Mouse (Mus musculus) megakaryocyte progenitor cell, adult 5-6 weeks (primary cell): ENCODE results near the gene Glrp1. TPM values are rescaled to one million over a fixed set of nuclear protein-coding genes. Genes with fewer than 3 reads are reported as not detected.

ENCODE experiments used
- ATAC-seq: replicated peaks from 2 replicates; pipeline ENCODE4 v1.8.0; 2016; ENCODE audit warnings: mild to moderate bottlenecking, moderate TSS enrichment, inconsistent platforms; ENCODE audit not compliant: poor library complexity
- total RNA-seq, 2 experiments: library from RNA; stranded (forward) in 1 of 2; stranded (reverse) in 1 of 2; fragments of 157-497, 149-512 nt in 1 of 2; fragments of 200-1000 nt in 1 of 2; gene quantifications; 2 replicates each; pipeline versions ENCODE4 v1.2.3 to v1.2.4; 2015 to 2017

Gene Glrp1
- total RNA-seq, 2 experiments from 2014 or later: 1.3 to 3.0 TPM

DNA sequence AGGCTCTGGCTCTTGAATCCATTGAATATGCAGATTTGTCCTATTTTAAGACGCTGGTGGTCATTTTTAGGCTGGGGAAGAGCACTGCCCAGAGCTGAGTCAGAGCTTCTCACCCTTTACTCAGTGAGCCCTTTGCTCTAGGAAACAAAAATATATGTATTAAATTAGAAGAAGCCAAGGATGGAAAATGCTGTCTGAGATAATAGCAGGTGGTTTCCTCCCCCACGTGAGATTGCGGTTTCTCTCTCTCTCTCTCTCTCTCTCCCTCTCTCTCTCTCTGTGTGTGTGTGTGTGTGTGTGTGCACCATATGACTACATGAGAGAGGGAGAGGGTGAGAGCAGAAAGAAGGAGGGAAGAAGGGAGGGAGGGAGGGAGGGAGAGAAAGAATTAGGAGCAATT lies 12.5 kb downstream of the Glrp1 start:
- peak; percentile 58 for ATAC-seq

DNA sequence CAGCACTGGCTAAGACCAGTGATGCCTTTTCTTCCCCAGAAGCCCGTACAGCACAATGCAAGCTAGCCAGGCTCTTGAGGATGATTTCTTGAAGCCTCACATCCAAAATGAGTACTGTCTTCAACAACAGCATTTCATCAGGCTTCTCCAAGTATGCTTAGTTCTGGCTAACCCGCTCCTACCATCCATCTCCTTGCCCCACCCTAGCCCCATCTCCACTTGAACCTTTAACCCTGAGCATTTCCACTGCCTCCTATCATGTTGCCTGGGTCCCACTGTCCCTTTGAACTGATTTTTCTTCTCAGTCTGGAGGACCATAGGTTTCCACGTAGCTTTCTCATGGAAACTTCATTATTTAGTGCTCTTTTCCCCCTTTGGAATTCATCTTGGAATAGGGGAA lies 17.5 kb downstream of the Glrp1 start:
- 0 out of 2 replicates have a peak, but pooled peaks have one; percentile 4 for ATAC-seq

DNA sequence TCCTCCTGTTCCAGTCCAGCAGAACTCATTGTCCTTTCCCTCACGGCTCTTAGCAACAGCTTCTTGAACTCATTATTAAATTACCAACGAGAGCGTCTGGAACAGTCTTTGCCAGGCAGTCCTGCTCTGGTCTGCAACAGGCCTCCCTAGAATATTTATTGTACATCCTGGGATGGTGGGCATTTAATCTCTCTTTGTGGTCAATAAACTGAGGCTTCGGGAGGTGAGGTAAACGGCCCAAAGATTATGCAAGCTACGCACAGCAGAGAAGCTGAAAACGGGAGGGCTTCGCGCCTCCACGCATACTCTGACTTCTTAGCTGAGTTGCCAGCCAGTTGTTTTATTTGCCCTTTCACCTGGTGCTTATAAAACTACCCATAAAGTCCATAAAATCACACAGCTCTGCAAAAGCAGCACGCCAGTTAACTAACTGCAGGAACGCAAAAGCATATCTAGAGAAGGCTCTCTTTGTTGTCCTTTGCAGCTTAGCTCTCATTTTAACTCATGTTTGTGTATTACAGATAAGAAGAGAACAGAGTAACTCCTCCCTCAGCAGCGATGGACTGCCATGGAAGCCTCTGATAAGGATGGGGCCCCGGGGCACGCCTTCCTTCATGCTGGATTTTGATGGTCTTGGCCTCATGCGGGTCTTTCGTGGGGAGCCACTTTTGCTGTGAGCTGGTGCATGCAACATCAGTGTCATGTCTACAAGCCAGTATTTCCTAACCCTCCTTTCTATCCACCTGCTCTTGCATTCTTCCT lies 18.1 kb downstream of the Glrp1 start:
- ATAC-seq: peak; percentile 94

DNA sequence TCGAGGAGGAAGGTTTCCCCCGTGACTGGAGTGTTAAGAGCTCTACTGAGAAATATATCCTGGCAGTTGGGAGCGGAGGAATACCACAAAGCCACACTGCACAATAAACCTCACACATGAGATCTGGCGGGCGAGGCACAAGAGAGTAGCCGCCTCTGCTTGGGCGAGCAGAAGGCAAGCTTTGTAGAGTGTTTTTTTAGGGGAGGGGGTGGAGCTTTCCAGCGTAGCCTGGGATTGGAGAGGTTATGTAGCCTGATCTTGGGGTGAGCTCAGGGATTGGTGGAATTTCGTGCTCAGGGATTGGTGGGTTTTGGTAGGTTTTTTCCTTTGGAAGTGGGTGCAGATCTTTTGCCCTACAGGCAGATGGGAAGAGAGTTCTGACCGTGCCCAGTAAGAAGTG lies 19.7 kb downstream of the Glrp1 start:
- no peak for ATAC-seq

DNA sequence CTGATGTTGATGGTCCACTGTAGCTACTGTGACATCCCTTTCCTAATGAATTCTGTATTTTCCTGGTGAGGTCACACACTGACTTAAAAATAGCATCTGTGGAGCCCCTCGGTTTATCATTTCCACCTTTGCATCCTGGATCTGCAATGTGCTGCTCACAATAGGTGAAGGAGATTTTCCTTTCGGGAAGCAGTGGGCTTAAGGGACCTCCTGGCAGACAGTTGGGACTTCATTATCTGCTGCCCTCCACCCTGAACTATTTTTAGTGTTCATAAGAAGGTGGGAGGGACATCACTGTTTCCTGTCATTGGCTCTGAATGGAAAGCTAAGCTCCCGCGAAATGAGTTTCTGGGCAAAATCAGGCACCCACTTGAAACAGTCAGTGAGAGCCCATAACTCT lies 20.9 kb downstream of the Glrp1 start:
- ATAC-seq: no peak

DNA sequence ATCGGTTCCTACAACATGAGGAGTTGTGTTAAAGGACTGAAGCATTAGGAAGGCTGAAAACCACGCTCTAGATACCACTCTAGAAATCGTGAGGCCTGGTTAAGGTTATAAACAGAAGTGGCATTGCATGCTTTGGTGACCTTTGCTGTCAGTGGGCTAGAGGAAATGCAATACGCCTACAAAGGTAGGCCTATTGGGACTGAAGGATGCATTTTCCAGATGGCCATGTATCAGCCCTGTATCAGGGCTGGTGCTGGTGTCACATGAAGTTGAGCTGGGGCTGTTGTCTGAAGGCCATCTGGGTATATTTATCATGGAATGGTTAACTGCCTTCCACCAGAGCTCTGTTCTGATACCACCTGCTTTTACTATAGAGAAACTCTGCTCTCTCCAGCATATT lies 23.5 kb downstream of the Glrp1 start:
- no peak for ATAC-seq

DNA sequence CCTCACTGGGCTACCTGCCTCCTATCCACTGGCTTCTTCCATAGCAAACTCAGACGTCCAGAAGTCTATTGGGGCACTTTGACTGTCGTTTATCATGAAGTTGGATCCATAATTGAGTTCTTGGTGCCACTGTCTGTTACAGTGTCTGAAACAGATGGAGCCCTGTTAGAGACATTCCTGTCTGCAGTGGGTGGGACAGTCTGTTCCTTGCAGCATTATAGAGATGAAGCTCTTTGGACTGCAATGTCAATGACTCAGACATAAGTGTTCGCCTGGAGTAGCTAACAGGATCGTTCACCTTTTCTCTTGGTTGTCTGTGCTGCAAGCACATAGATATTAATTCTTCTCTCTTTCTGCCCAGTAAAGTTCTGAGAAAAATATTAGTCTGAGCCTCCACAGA lies 25.8 kb downstream of the Glrp1 start:
- ATAC-seq: no peak

DNA sequence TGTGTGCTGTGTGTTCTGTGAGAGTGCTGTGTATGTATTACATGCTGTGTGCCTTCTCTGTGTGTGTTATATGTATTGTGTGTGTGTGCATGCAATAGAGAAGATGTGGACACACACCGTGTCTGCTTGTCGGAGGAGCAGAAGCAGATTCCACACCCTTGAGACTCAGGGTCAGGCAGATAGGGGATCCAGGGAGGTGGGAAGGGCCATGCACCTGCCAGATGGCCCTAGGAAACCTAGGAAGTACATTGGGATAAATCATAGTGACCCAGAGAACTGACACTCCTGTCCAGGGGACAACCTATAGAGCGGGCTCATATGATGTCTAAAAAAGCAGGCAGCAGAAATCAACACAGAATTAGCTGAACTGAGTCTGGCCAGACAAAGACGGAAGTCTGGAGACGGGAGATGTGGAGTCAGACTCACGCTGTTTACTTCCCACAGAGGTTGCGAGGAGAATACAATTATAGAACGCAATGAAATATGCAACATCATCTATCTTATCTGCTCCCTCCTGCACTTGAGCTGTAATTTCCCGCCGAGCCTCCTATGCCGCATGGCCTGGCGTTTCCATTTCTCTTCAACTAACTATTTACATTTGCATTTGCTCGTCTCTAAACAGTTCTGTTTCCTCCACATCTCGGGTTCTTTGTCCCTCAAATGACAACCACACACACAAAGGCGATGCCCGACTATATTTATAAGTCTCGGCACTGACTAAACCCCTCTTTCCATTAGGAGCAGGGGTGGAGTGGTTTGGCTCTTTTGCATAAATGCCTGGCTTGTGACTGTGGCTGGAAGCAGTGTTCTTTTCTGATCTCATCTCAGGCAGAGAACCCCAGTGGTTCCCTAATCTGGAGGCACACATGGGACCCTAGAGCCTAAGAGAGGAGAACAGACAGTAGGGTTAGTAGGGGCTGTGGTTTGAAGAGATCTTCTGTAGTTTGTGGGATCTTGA lies 27.4 kb downstream of the Glrp1 start:
- ATAC-seq: peak; percentile 88

DNA sequence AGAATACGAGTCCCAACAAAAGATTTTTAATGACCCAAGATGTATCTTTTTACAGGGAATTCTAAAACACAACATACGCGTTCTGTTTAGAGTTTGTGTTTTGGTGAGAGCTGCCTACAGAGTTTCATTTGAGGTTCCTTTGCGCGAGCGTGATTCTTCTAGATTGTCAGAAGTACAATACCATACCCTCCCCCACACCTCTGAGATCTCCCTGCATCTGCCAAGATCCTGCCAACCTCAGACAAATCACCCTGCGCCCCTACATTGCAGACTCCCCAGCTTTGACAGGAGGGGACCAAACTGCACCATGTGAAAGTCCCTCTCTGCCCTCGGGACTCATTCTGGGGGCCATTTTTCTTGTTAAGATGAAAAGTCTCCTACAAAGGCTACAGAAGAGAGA lies 29.3 kb downstream of the Glrp1 start:
- ATAC-seq: no peak

DNA sequence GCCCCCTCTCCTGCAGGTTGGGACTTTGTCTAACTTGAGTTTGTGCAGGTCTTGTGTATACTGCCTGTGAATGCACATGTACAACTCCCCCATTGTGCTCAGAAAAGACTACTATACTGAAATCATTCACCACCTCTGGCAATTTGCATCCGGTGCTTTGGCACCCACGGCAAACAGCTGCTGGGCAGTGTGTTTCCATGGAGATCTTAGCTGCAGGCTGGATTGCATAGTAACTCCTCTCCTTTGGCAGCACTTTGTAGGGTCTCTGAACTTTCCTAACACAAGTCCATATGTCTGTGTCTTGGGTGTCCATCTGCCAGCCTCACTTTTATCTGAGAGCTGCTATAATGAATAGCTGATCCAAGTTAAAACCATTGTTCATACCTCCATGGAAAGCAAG lies 31.7 kb downstream of the Glrp1 start:
- no peak for ATAC-seq

DNA sequence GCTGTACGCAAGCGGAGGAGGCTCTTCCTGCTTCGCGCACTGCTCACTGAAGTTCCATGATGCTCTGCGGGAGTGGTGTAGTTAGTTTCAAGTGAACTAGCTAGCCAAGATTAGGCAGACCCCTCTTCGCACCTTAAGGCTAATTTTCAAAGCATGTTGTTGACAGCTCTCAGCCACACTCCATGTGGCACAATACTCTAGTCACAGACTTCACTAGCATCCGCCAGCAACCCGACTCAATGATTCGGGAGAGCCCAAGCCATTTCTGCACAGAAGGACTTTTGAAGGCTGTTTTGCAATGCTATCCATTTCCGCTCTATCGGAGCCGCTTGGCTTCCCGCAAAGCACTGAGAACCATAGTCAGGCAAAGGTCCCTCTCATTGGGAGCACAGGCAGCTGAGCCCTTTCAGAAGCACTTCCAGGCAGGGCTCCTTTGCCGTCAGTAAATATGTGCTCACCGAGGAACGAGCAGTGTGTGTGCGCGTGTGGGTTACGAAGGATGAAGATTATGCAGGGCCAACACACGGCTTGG lies 33.2 kb downstream of the Glrp1 start:
- no peak for ATAC-seq

DNA sequence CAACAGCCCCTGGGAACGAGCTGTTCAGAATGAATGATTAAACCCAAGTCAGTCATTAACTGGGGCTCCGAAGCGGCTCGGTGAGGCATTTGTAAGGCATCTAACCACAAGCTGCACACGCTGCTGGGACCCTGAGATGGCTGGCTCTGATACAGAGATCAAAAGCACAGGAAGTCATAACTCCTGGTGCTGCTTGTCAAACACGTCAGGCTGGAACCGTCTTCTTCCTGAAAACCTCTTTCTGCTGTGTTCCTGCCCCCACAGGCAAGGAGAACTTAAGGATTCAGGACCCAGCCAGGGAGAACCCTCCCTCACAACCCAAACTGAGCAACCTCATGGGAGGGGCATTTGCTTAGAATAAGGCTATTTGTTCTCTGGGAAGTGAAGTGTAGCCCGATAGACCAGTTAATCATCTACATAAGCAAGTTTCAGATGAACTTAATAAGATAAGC lies 34.3 kb downstream of the Glrp1 start:
- peak; percentile 67 for ATAC-seq

DNA sequence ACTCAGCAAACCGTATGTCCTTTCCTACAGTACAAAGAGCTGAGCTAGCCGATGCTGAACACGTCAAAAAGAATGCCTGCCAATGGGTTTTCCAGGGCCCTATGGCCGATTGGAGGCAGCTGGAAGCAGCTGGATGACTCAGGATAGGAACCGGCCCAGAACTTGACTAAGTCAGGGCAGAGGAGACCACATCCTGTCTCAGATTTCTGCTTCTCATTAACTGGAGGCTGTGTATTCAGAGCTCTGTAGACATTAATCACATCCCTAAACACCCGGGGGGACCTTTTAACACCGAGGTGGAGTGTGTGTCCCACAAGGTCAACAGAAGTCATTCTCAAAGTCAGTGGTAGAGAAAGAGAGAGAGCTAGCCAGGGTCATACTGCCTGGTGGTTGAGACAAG lies 35.3 kb downstream of the Glrp1 start:
- peak; percentile 45 for ATAC-seq

DNA sequence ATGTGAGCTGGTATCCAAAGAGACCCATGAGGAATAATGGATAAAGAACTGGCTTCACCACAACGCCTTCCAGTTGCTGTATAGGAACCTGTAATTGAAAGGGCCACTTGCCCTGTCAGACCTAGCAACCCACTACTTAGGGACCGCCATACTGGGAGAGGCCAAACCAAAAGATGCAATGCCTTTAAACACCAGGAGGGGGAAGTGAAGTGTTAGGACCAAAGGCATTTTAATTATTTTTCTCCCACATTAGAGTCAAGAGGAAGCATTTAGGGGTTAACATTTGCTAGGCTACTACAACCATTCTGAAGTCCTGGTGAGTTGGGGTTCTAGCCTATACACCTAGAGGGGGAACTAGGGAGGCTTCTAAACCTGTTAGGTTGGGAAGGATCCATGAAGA lies 36.0 kb downstream of the Glrp1 start:
- peak; percentile 74 for ATAC-seq

DNA sequence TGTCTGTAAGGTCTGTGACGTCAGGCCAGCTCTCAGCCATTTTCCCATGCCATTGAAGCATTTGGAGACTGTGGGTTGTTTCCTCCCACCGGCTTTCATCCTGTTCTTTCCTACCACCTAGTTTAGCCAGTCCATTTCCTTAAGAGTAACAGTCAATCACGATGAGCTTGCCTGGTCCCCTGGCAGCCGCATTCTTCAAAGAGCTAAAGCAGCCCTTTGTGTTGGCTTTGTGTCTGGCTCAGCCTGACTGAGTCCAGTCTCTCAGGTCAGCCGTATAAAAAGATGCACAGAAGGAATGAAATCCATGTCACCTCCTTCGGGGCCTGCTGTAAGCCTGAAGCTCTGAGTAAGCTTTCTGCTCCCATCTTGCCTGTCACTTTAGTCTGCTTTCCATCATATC lies 37.6 kb downstream of the Glrp1 start:
- ATAC-seq: no peak

DNA sequence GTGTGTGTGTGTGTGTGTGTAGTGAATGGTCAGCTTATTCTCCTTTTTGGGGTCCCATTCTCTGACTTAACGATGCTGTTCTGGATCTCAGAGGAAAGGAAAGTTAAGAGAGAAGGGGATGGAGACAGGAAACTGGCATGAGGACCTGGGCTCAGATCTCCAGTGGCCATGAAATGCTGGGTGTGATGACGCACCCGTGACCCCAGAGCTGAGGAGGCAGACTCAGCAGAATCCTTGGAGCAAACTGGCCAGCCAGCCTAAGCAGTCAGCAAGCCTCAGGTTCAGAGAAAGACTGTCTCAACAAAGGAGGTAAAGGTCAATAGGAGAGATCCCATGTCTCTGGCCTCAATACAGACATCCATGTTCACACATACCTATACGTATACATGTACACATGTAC lies 40.1 kb downstream of the Glrp1 start:
- no peak for ATAC-seq

DNA sequence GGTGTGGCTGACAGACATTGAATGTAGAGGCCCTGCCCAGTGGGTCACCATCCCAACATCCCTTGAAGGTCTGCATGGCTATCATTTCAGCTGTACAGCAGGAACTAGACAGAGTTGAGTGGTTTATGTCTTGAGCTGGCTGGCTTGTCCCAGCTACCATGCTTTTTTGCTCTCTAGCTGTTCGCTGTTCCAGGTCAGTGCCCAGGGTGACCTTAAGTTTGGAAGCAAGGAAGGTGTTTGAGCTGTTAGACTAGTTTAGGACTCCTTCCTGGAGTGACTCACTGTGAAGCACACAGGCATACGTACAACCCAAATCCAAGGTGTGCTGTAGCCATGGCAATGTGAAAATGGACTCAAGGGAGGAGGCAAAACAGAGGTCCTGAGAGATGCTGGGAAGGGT lies 41.5 kb downstream of the Glrp1 start:
- no peak for ATAC-seq

DNA sequence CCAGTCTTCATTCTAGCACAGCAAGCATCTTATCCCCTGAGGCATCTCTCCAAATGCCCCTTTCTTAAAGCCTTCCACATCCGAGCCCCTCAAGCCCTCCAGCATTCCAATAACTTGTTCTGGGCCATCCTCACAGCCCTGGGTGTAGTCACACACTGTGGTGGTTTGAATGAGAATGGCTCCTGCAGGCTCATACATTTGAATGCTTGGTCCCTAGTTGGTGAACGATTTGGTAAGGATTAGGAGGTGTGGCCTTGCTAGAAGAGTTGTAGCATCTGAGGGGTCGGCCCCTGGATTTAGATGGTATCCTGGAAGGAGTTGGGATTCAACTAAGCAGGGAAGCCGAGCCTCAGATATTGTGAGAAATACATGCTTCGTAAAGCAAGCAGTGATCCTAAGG lies 42.0 kb downstream of the Glrp1 start:
- ATAC-seq: no peak

DNA sequence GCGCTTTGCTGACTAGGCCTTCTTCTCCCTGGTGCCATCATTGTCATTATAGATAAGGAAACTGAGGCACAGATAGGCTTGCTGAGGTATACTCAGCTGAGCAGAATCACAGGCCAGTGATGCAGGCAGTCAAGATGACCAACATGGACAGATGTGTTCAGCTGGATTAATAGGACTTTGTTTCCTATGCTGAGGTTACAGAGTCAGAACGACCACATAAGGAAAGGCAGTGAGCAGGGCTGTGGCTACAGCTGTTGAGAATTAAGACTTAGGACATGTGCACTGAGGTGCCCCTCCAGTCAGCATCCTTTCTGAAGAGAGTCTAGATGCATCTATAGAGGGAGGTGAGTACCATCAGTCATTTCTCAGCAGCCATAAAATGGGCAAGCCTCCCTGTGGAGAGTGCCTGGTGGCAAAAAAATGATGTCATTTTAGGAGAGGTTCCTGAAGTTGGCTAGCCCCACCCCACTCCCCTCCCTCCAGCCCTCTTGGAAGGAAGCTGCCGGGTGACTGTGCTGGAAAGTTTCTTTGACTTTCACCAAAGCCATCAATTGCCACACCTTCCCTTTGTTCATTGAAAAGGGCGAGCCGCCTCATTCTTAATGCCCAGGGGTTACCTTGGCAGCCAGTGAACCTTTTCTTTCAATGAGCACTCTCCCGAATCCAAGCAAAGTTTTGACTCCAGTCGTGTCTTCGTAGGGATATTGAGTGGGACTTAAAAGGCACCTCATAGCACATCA lies 43.4 kb downstream of the Glrp1 start:
- no peak for ATAC-seq

DNA sequence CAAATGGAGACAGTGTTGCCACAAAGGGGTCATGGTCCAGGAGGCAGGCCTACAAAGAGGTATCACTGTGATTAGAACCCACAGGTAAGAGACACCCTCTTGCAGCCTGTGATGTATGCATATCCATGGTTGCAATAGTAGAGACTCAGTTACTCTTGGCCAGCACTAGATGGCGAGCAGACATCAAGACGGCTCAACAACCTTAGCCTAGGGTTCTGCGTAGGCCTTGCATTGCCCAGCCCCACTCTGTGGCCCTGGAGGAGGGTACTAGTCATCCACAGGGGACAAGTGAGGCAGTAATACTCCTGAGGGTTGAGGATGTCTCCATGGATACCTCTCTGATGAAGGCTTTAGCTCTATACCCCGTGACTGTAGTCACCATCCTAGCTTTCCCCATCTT lies 44.1 kb downstream of the Glrp1 start:
- ATAC-seq: peak; percentile 83
